Mouse (Mus musculus) R1 (cell line): Measurements from ENCODE around the gene Bcor.

Experiments used
- DNase-seq: peaks from one replicate; pipeline ENCODE4 v3.0.0-alpha.2; 2018; ENCODE audit warnings: low read depth, low spot score

Bcor gene

GRCm38 (mm10) chrX:12065782-12066181 is 94.4 kb downstream of the Bcor start:
- DNase-seq: peak; percentile 28

GRCm38 (mm10) chrX:12062932-12063260 is 97.3 kb downstream of the Bcor start:
- peak; percentile 47 for DNase-seq

DNA sequence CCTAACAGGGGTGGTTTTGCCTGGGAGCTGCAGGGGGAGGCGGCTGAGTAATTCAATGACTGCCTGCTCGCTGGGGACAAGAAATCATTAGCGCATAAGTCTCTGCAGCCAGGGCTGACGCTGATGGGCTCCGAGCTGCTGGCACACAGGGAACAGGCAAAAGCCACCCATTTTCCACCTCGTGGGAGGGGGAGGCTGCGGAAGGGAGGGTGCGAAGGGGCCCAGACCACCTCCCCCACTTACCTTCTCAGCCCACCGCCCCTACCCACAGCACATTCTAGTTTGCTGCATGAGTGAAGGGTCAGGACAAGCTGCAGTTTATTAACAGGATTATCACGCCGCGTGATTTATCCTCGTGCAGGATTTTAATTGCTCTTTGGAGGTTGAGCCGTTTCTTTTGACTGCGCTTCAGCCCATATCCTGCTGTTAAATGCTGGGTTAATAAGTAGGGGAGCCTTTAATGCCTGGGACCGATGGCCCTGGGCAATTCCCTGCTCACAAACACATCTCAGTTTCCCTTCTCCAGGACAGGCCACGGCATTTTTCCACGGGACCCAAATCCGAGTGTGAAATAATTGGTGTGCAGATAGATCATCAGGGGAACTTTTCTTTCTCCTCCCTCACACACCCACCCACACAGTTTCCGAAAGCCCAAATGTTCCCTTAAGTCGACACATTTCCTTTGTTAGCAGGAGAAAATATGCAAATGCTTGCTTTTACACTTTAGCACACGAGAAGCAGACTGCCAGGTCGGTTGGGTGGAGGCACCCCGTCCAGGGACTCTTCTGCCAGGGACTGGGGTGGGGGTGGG is 97.8 kb downstream of the Bcor start:
- no peak for DNase-seq

DNA sequence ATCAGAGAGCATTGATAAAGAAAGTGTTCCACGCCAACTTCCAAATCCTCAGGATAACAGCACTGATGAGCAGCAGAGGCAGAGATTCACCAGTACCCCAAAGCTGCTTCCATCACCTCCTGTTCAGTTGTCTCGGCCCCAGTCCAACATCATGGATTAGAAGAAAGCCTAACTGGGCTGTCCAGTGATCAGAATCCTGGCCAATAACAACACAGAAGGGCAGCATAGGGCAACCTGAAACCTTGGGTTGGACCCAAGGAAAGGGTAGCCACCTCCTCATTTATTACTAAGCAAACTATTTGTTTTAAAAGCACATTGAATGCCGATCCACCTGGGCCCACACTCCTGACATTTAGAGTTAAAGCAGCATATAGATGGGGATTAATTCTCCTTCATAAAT is 99.3 kb downstream of the Bcor start:
- no peak for DNase-seq

GRCm38 (mm10) chrX:12057210-12057609 is 102.9 kb downstream of the Bcor start:
- no peak for DNase-seq

DNA sequence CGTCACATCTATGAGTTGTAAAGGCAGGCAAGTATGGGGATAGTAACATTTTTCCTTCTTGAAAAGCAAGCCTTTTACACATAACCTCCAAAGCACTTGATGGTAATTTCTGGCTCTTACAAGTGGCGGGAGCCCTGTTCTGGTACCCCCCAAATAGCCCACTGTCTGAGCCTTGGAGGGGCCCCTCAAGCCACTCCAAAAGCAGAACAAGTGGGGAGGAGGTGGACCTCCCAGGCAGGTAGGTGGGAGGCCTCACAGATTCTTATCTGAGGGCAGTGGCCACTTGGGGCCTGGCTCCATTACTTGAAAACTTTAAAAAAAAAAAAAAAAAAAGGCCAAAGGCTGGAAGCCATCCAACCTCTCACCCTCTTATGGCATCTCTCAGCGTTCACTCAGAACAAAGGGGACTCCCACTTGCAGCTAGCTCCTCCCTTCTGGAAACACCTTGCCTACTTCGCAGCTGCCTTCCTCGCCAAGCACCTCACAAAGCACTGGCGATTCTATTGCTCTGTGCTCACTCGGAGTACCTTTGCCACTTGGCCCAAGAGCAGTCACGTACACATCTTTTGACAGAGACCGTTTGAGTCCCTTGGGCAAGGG is 106.7 kb downstream of the Bcor start:
- no peak for DNase-seq

- DNase-seq: no peak
Measured at GRCm38 (mm10) chrX:12052651-12053050, 107.5 kb downstream of the Bcor start.

GRCm38 (mm10) chrX:12048721-12049120 is 111.4 kb downstream of the Bcor start:
- no peak for DNase-seq

DNA sequence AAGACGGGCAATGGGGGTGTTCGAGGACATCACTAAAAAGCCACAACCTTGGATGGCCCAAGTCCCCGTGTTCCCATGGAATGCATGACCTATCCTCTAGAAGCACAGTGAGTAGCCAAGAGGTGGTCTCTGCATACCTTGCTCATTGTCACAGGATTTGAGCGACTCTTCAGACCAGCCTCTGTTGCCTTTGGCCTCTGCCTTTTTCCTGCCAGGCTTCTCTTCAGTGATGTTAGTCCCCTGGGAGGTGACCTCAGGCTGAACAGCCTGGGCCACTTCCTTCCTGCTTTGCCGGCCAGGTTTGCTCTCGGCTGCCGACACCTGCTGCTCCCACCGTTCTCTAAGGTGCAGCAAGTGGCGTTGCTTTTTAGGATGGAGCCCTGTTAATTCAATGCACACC is 112.0 kb downstream of the Bcor start:
- peak; percentile 31 for DNase-seq

- peak; percentile 41 for DNase-seq
Measured at GRCm38 (mm10) chrX:12047223-12047911, 112.8 kb downstream of the Bcor start.

GRCm38 (mm10) chrX:12046676-12047075 is 113.5 kb downstream of the Bcor start:
- DNase-seq: no peak

- no peak for DNase-seq
Measured at GRCm38 (mm10) chrX:12043352-12043751, 116.8 kb downstream of the Bcor start.

DNA sequence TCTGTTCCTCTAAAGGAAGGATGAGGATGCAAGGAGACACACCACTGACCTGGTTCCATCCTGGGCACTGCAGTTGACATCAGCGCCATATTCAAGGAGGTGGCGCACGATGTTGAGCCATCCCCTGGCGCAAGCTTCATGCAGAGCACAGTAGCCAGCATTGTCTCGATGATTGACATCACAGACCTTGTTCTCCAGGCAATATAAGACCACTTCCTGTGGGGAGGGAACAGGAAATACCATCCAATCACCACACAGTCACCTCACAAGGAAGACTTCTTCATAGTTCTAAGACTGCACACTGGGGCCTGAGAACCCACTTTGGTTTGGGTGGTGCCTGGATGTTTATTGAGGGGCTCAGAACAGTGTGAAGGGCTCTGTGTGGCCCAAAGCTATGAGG is 118.7 kb downstream of the Bcor start:
- no peak for DNase-seq

DNA sequence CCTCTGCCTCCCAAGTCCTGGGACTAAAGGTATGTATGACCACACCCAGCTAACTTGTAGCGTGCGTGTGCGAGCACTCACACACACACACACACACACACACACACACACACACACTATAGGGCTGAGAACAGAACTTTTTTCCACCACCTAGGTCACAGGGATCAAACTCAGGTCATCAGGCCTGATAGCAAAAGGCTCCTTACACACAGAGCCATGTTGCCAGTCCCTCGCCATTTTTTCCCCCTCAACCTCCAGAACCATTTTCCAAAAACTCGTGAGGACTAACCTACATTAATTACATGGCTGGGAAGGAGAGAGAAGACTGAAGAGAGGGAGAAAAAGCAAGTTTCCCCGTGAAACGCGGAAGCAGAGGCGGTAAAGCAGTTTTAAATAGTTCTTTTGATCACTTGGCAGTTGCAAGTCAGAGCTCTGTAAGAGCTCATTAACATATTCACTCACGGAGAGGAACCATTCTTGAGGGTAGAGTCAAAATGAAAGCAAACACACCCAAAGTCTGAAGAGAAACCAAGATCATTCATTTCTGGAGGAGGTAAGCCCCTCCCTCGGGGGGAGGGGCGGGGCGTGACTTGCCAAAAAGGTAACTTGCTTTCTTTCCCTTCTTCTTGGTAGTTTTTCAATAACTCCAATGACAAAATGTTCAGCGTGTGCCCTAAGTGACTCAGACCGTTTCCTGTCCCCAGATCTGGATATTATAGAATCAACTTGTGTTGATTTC is 145.3 kb downstream of the Bcor start:
- peak; percentile 78 for DNase-seq

- DNase-seq: no peak
Measured at GRCm38 (mm10) chrX:12010660-12011059, 149.5 kb downstream of the Bcor start.

DNA sequence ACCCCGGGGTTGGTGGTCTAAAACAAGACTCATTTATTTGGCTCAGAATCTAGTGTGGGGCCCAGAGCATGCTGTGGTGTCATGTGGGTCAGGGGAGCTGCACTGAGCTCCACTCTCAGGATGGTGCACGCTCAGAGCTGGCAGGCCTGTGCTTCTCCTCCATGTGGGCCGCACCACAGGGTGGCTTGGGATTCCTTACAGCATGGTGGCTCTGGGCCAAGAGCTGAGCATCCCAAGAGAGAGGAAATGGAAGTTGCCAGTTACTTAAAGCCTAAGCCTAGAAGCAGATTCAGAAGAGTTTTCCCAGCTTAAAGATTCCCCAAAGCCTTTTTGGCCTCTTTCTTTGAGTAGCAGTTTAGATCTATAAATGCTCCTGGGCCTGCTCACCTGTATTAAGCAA is 151.1 kb downstream of the Bcor start:
- no peak for DNase-seq

DNA sequence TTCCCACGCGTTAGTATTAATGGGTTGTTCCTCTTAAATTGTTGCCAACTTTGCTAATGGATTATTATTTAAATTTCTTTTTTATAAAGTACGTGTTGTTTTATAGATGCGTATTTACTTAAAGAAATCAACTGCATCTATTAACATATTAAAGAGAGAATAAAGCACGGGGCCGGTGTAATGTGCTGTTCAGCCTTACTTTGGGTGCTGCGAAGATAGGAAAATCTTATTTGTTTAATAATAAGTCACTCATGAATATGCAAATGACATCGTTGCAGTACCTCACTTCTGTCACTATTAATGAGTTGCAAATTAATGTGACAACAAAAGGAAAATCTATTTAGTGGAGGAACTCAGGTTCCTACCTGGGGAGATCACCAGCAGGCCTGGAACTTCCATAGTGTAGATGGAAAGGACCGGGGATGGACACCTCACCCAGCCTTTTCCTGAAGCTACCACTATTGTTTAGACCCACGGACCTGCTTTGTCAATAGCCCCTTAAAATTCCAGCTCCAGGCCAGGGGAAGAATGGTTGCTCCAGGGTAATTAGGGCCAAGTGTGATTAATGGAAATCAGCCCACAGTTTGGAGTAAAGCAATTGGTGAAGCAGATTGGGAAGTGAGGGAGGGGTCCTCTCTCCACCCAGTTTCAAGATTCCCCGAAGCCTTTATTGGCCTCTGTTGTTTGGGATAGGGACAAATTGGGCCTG is 152.2 kb downstream of the Bcor start:
- no peak for DNase-seq

DNA sequence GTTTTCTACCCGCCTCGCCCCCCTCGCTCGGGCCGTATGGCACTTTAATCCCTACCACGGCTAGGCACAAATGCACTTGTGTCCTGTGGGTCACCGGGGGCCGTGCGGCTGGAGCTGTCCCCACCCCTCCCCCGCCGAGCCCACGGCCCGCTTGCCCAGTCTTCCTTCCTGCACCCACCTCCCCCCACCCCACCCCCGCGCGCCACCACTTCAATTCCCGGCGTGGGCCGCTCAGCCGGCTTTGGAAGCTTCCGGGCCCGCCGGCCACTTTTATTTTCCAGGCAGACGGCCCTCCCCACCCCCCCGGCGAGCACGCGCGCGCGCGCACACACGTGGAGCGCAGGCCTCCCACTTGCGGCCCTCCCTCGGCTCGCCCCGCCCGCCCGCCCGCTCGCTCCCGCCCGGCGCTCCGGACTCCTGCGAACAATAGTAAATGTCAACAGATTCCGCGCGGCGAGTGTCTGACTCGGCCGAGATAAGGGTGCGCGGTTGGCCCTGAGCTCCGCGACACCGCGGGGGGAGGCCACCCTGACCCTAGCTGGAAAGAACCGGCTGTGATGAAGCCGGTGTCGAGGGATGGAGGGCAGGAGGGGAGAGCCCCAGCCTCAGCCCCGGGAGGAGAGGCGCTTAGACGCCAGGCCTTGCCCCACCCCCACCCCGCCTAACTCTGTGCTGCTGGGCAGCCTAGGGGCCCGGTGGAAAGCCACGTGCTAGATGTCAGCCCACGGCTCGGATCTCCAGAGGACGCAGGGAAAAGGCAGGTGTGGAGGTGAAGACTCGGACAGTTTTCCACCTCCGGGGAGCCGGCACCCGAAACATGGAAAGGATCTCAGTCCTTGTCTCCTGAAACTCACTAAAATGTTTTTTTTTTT is 153.0 kb downstream of the Bcor start:
- peak; percentile 60 for DNase-seq

- DNase-seq: peak; percentile 59
Measured at GRCm38 (mm10) chrX:12006031-12006881, 153.9 kb downstream of the Bcor start.
